In the genomic region with DNA sequence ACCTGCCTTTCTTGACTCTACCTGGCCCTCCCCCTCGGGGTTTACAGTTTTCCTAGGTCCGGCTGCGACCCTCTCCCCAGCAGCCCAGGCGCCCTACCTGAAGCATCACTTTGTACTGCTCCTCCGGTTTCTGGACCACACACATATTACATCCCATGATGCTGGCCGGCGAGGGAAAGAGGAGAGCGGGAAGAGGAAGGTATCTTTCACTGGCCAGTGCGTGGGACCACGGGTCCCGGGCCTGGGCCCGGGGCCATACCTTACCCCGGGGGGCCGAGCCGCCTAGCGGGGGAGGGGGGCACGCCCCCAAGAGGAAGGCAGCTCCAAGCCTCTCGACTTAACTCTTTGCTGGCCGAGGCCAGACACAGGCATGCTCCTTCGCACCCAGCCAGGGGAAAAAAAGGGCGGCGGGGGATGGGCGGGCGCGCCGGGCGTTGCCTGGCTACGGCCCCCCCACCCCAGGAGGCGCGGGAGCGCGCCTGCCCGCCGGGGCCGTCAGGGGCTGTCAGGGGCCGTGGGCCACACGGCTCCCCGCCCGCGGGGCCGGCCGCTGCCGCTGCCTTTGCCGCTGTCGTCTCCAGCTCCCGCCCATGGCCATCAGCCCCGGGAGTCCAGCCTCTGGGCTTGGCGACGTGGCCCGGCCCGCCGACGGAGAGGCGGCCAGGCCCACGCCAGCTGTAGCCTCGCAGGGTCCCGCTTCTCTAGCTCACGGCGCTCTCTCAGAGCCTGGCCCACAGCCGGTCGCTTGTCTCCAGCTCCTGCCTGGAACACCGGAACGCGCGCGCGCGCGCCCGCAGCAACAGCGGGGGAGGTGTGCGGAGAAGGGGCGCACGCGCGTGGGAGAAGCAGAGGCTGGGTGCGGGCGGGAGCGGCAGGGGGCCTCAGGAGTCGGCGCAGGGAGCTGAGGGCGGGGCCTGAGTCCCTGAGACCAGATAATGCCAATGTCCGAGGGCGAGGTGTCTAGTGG, we compare ENCODE assay signal across 8 mouse cellular contexts. TPM values are rescaled to one million over a fixed set of nuclear protein-coding genes. Genes with fewer than 3 reads are reported as not detected.
DNase-seq lines count a peak whose midpoint lies in the region; ATAC-seq and TF ChIP-seq lines count a peak whose summit lies in the region.

A gene (minus strand): TSS at position 785 of the 967 bp plus-strand sequence.

- peak; percentile 54 for TF ChIP-seq POLR2A in cerebellum, adult 2 months (IDR thresholded peaks at IDR 0.05; ENCODE audit: borderline replicate concordance, insufficient read depth, low read length)

- ATAC-seq in frontal cortex, adult (ENCODE audit: low TSS enrichment): peak; percentile 89
- ATAC-seq in hindbrain, embryonic 12.5 days (ENCODE audit: low FRiP score): peak; percentile 87
- no peak for ATAC-seq in inflammation-experienced regulatory T-cells, adult 6 months

- DNase-seq in MN1 (ENCODE audit: low spot score): peak; percentile 78
- peak; percentile 76 to 85 for DNase-seq in cerebellum, adult 2 months
- peak; percentile 36 for DNase-seq in left cerebral cortex, adult 11 months (ENCODE audit: low spot score)
- peak; percentile 2 for DNase-seq in lung, postnatal 25 days (ENCODE audit: low spot score)
- peak; percentile 65 for DNase-seq in right cerebral cortex, postnatal 14 days

- WGBS in cerebellum, adult 2 months: 8% methylated on average over 72 of the region's 84 CpGs
- 19% methylated on average over 77 of the region's 84 CpGs for WGBS in hindbrain, embryonic 12.5 days

- no peaks in the 10 kb centered on the region for H3K27me3 ChIP-seq in cerebellum, adult 2 months (ENCODE audit: control insufficient read depth, insufficient read depth, low read length)
- peaks cover 7% of the 10 kb centered on the region; the same call in 1 of the 2 replicates for H3K27me3 ChIP-seq in hindbrain, embryonic 12.5 days

- peak within 1 kb of the TSS; percentile 64 for H3K4me2 ChIP-seq in hindbrain, embryonic 12.5 days (replicated peaks)

- peaks cover 2% of the 10 kb centered on the region; the same call in 1 of the 2 replicates for H3K4me1 ChIP-seq in cerebellum, adult 2 months (ENCODE audit: control insufficient read depth, insufficient read depth, low read length)
- H3K4me1 ChIP-seq in hindbrain, embryonic 12.5 days: peaks cover 7% of the 10 kb centered on the region; the same call in 1 of the 2 replicates

- no peaks in the 10 kb centered on the region for H3K36me3 ChIP-seq in hindbrain, embryonic 12.5 days

- H3K27ac ChIP-seq in cerebellum, adult 2 months (ENCODE audit: insufficient read depth, low read length): peak within 1 kb of the TSS; percentile 98
- H3K27ac ChIP-seq in hindbrain, embryonic 12.5 days: peak within 1 kb of the TSS; percentile 90

- no peak for TF ChIP-seq CTCF in cerebellum, adult 2 months (IDR thresholded peaks at IDR 0.05; ENCODE audit: borderline replicate concordance, insufficient read depth, low read depth, low read length)

- H3K9ac ChIP-seq in hindbrain, embryonic 12.5 days: peak within 1 kb of the TSS; percentile 79

- H3K4me3 ChIP-seq in cerebellum, adult 2 months (replicated peaks; ENCODE audit: insufficient read depth, low read depth, low read length): peak within 1 kb of the TSS; percentile 69
- H3K4me3 ChIP-seq in hindbrain, embryonic 12.5 days: peak within 1 kb of the TSS; percentile 60

- H3K9me3 ChIP-seq in hindbrain, embryonic 12.5 days (replicated peaks): no peaks in the 10 kb centered on the region

RNA-seq across cellular contexts. Expression of the gene that starts here (rescaled TPM):
- 54.6 and 56.6 TPM in 2 replicates for polyA plus RNA-seq in cerebellum, adult 2 months (2012; rRNA removed)
- polyA plus RNA-seq in hindbrain, embryonic 12.5 days (2016; fragmentation: Nextera tagmentation; extraction: Ambion mirVana): 2.7 and 2.8 TPM in 2 replicates
- polyA plus RNA-seq in inflammation-experienced regulatory T-cells, adult 6 months (2017; shearing (Covaris generic)): under 1 TPM; 0.15 to 0.24 (median 0.15) TPM

Comparison
In these comparisons a context has a peak if more than half of its experiments do, and no peak if none do; other contexts are left out.
1. RNA of the gene that starts here (polyA plus RNA-seq): 54.6 to 56.6 TPM in cerebellum, adult 2 months; 2.7 to 2.8 TPM in hindbrain, embryonic 12.5 days and 0.15 to 0.24 TPM in inflammation-experienced regulatory T-cells, adult 6 months; every median in the first group is over 10 times any median in the second.
2. DNase-seq: peak in every context shown above with its lines; median percentile 80 in cerebellum, adult 2 months; 78 in MN1; 65 in right cerebral cortex, postnatal 14 days; 36 in left cerebral cortex, adult 11 months; 2 in lung, postnatal 25 days.